Mouse (Mus musculus) hindbrain, embryonic 16.5 days (tissue): ENCODE measurements around the gene Wfdc9. TPM values are rescaled to one million over a fixed set of nuclear protein-coding genes. Genes with fewer than 3 reads are reported as not detected.

ENCODE experiments used
- ATAC-seq: fragments of 200-750 bp; cut with Nextera tagmentation; 2 replicates; pipeline ENCODE4 v1.8.0; 2017; ENCODE audit warnings: moderate TSS enrichment, moderate library complexity
- H3K27ac ChIP-seq: fragments of 300-500 bp; sonication (generic); 2 replicates; pipeline ENCODE4 v1.5.1; 2014; ENCODE audit warnings: low read depth, mild to moderate bottlenecking, control low read depth, low read length, moderate library complexity
- H3K27me3 ChIP-seq: fragments of 300-500 bp; sonication (generic); replicated peaks from 2 replicates; pipeline ENCODE4 v1.6.1; 2014; ENCODE audit warnings: low read length; ENCODE audit not compliant: control insufficient read depth, insufficient read depth
- H3K36me3 ChIP-seq: fragments of 300-500 bp; sonication (generic); 2 replicates; pipeline ENCODE4 v1.6.1; 2014; ENCODE audit warnings: mild to moderate bottlenecking, low read length, moderate library complexity, mixed read lengths; ENCODE audit not compliant: control insufficient read depth, insufficient read depth
- H3K4me1 ChIP-seq: fragments of 300-500 bp; sonication (generic); 2 replicates; pipeline ENCODE4 v1.6.1; 2014; ENCODE audit warnings: low read depth, low read length; ENCODE audit not compliant: control insufficient read depth, insufficient read depth
- H3K4me2 ChIP-seq: fragments of 300-500 bp; sonication (generic); 2 replicates; pipeline ENCODE4 v1.6.1; 2014; ENCODE audit warnings: mild to moderate bottlenecking, low read length, control low read depth, moderate library complexity
- H3K4me3 ChIP-seq: fragments of 300-500 bp; sonication (generic); 2 replicates; pipeline ENCODE4 v1.5.1; 2014; ENCODE audit warnings: mild to moderate bottlenecking, low read length, control low read depth, moderate library complexity
- H3K9ac ChIP-seq: fragments of 300-500 bp; sonication (generic); 2 replicates; pipeline ENCODE4 v1.6.1; 2014; ENCODE audit warnings: low read depth, mild to moderate bottlenecking, control low read depth, low read length, moderate library complexity
- H3K9me3 ChIP-seq: fragments of 300-500 bp; sonication (generic); 2 replicates; pipeline ENCODE4 v1.6.1; 2014; ENCODE audit warnings: mild to moderate bottlenecking, low read length, moderate library complexity; ENCODE audit not compliant: control insufficient read depth
- WGBS: fragments of 180-500 bp; shearing (Covaris S2); extraction: QIAGEN DNeasy Blood & Tissue Kit; methylation state at CpG from one replicate; pipeline ENCODE4 v1.1.7; 2014; 5-methylcytosine and 5-hydroxymethylcytosine counted together
- polyA plus RNA-seq: library from polyadenylated mRNA; unstranded; fragments of >200 nt; fragmentation: Nextera tagmentation; extraction: Ambion mirVana; gene quantifications from 2 replicates; pipeline ENCODE4 v1.2.1, GENCODE M21; 2015

Wfdc9 gene
- polyA plus RNA-seq, 1 experiment from 2014 or later: not detected

DNA sequence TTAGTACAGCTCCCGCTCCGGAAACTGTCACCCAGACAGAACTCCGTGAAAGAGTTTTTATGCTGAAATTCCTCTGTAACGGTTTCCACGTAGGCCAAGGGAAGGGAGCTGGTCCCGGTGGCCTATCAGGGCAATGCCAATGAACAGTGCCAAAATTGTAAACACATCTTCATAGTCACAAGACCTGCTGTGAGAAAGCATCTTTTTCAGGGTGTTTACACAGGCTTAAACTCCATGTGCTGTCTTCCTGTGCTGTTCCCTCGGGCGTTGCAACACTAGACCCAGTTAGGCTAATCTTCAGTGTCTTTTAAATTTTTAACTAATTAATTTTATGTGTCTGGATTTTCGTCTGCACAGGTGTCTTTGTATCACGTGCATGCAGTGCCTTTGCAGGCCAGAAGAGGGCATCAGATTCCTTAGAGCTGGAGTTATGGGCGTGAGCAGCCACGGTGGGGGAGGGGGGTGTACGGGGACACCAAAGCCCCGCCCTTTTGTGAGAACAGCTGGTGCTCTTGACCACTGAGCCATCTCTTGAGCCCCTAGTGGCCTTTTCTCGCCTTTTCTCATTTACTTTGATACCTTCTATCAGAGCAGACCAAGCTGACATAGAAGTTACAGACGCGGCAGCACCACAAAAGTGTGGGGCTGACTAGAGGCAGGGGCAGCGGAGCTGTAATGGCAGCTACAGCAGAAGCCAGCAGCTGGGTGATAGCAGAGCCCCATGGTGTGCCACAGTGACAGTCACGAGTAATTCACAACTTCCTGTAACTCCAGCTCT lies 22.7 kb upstream of the Wfdc9 start:
- peak overlapping the region; percentile 37 for H3K4me3 ChIP-seq
- H3K36me3 ChIP-seq: no peaks in the 10 kb centered on the region
- no peaks in the 10 kb centered on the region for H3K27me3 ChIP-seq
- peak overlapping the region; percentile 61 for H3K4me2 ChIP-seq
- peak; percentile 79 for ATAC-seq
- H3K4me1 ChIP-seq: peaks cover 7% of the 10 kb centered on the region
- H3K27ac ChIP-seq: no peak overlapping the region
- 22% methylated on average over 19 of the region's 19 CpGs for WGBS
- H3K9ac ChIP-seq: peak overlapping the region; percentile 44; the same call in 1 of the 2 replicates
- no peaks in the 10 kb centered on the region for H3K9me3 ChIP-seq

DNA sequence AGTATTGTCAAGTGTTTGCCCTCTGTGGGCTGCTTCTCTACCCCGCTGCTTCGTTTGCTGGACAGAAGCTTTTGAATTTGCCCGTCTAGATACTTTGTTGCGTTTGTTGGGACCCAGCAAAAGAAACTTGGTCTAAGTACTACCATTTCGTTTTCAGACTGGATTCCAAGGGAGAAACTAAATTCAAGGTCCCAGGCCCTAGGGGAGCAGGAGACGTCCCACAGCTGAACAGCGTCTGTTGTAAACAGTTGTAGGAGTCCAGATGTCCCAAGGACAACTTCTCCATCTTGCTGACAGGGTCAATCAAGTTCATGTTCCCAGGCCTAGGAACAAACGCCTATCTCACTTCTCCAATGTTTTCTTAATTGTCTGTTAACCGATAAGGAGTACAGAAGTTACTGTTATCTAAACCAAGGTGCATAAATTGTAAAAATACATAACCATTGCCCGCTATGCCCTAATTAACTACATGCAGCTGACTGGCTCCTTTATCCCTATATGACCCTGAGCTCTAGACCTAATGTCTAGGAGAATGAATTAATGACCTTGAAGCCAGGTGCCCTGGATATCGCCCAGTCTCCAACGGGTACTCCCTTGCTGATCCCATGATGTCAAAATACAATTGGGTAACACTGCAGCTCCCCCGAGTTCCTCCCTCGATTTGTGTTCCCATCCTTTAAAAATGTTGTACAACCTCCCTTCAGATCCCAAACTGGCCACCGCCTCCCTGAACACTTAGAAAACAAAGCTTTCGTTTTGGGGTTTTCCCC lies 20.7 kb upstream of the Wfdc9 start:
- 90% methylated on average over 16 of the region's 16 CpGs for WGBS
- Histone ChIP-seq H3K4me2 (no peak overlapping the region), H3K27me3 (no peaks in the 10 kb centered on the region), H3K9ac (no peak overlapping the region), H3K36me3 (no peaks in the 10 kb centered on the region), H3K4me3 (no peak overlapping the region), H3K9me3 (peaks cover 3% of the 10 kb centered on the region; the same call in 1 of the 2 replicates), H3K27ac (no peak overlapping the region), H3K4me1 (peaks cover 7% of the 10 kb centered on the region)
- ATAC-seq: no peak

DNA sequence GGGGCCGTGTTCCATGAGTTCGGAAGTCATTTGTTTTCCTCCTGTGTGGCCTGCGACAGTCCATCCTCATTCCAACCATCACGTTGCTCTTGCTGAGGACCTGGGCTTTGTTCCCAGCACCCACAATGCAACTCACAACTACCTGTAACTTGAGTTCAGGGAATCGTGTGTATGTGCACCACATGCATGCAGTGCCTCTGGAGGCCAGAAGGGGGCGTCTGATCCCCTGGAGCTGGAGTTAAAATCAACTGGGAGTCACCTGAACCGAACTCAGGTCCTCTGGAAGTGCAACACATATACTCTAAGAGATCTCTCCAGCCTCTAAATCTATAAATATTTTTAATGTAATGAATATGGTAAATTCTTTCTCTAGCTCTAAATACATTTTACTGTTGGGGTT lies 19.7 kb upstream of the Wfdc9 start:
- 81% methylated on average over 7 of the region's 7 CpGs for WGBS
- H3K9me3 ChIP-seq: peaks cover 3% of the 10 kb centered on the region; the same call in 1 of the 2 replicates
- no peak overlapping the region for H3K4me2 ChIP-seq
- peaks cover 7% of the 10 kb centered on the region for H3K4me1 ChIP-seq
- H3K9ac ChIP-seq: no peak overlapping the region
- H3K27ac ChIP-seq: no peak overlapping the region
- no peak for ATAC-seq
- no peaks in the 10 kb centered on the region for H3K36me3 ChIP-seq
- no peak overlapping the region for H3K4me3 ChIP-seq
- no peaks in the 10 kb centered on the region for H3K27me3 ChIP-seq

DNA sequence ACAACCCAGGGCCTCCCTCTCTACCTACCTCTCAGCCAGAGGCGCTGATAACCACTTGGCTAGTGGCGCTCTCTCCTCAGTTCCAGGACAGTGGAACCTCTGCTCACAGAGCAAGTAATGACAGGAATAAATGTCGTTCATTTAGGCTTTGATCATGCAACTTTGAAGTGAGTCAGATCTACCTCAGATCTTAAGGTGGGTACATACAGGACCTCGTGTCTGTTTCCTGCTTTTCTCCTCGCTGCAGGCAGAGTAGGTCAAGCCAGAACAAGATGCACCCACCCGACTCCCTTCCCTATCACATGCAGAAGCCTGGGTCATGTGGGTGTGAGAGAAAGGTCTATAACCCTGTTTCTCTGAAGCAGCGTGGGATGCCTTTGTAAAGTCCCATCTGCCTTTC lies 17.6 kb upstream of the Wfdc9 start, which contains the start of gene Wfdc11:
Gene Wfdc11 (minus strand): TSS at position 101 of the 400 bp plus-strand sequence.
- H3K4me3 ChIP-seq: no peak within 1 kb of the TSS
- H3K36me3 ChIP-seq: no peaks in the 10 kb centered on the region
- no peak within 1 kb of the TSS for H3K27ac ChIP-seq
- 84% methylated on average over 7 of the region's 7 CpGs for WGBS
- peaks cover 4% of the 10 kb centered on the region for H3K4me1 ChIP-seq
- no peak for ATAC-seq
- H3K4me2 ChIP-seq: no peak within 1 kb of the TSS
- no peak within 1 kb of the TSS for H3K9ac ChIP-seq
- no peaks in the 10 kb centered on the region for H3K27me3 ChIP-seq
- H3K9me3 ChIP-seq: peaks cover 3% of the 10 kb centered on the region; the same call in 1 of the 2 replicates

DNA sequence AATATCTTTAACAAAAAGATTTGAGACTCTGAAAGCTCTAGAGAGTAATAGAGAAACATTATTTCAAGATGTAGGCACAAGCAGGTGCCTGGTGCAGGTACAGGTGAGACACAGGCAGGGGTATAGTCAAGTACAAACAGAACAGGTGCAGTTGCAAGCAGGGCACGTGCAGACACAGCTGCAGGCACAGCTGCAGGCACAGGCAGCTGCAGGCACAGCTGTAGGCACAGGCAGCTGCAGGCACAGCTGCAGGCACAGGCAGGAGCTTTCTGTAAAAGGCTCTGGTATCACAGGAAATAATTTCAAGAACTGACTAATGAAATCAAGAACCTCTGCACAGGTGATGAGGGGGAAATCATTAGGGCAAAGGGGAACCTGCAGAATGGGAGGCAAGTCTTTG lies 14.6 kb upstream of the Wfdc9 start:
- Histone ChIP-seq H3K9ac (no peak overlapping the region), H3K27me3 (no peaks in the 10 kb centered on the region), H3K4me1 (no peaks in the 10 kb centered on the region), H3K36me3 (no peaks in the 10 kb centered on the region), H3K9me3 (peaks cover 3% of the 10 kb centered on the region; the same call in 1 of the 2 replicates), H3K4me2 (no peak overlapping the region), H3K27ac (no peak overlapping the region), H3K4me3 (no peak overlapping the region)
- WGBS: 26% methylated on average over 1 of the region's 1 CpGs
- no peak for ATAC-seq

DNA sequence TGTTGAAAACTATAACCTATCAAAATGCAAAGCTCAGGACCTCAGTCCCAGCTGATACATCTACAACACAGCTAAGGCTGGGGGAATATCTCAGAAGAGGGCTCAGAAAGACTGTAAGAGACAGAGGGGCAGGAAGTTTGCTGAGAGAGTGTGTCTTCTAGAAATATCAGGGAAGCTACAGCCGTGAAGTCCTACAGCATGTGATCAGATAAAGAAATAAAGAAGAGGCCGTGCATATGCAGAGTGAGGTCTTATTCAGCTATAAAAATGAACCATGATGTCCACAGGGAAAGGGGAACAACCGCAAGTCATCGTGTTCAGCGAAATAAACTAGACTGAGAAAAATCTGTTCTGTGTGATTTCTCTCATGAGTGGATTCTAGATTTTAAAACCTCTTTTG lies 13.9 kb upstream of the Wfdc9 start:
- no peak for ATAC-seq
- Histone ChIP-seq H3K27ac (no peak overlapping the region), H3K4me3 (no peak overlapping the region), H3K9me3 (peaks cover 3% of the 10 kb centered on the region; the same call in 1 of the 2 replicates), H3K36me3 (no peaks in the 10 kb centered on the region), H3K4me1 (no peaks in the 10 kb centered on the region), H3K27me3 (no peaks in the 10 kb centered on the region), H3K9ac (no peak overlapping the region), H3K4me2 (no peak overlapping the region)
- 80% methylated on average over 5 of the region's 5 CpGs for WGBS

DNA sequence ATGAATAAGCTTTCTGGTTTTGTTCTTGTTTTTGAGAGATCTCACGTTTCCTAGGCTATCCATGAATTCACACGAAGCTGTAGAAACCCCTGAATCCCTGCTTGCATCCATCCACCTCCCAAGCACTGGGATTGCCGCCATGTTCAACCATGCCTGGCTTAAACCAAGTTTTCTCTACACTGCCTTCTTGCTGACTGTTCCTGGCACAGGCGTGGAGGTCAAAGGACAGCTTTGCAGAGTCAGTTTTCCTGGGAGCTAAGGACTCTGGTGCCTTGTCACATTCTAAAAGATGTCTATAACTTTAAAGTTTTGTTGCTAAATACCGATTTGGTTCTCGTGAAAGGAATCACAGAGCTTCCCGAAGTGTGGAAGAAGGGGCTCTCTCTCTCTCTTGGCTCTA lies 8.5 kb upstream of the Wfdc9 start:
- WGBS: 93% methylated on average over 7 of the region's 7 CpGs
- ATAC-seq: no peak
- H3K9ac ChIP-seq: no peak overlapping the region

DNA sequence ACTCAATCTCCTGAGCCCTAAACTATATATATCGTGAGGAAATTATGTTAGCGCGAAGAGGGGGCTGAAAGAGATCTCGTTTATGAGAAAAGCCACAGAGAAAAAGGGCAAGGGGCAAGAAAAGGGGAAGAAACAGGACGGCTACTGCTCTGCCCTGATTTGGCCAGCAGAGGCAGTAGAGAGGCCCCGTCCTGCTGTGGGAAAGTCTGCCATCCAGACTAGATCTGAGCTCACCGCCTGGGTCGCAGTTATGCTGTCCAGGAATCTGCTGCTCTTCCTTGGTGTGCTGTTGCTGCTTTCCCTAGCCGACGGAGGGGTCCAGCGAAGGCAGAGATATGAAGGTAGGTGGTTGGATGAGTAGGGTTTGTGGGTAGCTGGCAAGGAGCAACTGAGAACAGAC lies 525 bp downstream of the Wfdc9 start, which contains the start of gene Wfdc10:
Gene Wfdc10 (plus strand): TSS at position 189 of the 400 bp plus-strand sequence.
- Histone ChIP-seq H3K36me3 (no peaks in the 10 kb centered on the region), H3K4me3 (no peak within 1 kb of the TSS), H3K4me2 (no peak within 1 kb of the TSS), H3K27me3 (no peaks in the 10 kb centered on the region), H3K9me3 (no peaks in the 10 kb centered on the region), H3K4me1 (no peaks in the 10 kb centered on the region), H3K9ac (no peak within 1 kb of the TSS), H3K27ac (no peak within 1 kb of the TSS)
- ATAC-seq: no peak
- 20% methylated on average over 11 of the region's 11 CpGs for WGBS

More for the DNA sequence above, 8.5 kb upstream of the Wfdc9 start:
- H3K27ac ChIP-seq: no peak overlapping the region
- H3K9me3 ChIP-seq: no peaks in the 10 kb centered on the region
- H3K27me3 ChIP-seq: no peaks in the 10 kb centered on the region
- no peak overlapping the region for H3K4me3 ChIP-seq
- H3K36me3 ChIP-seq: no peaks in the 10 kb centered on the region
- H3K4me1 ChIP-seq: no peaks in the 10 kb centered on the region
- H3K4me2 ChIP-seq: no peak overlapping the region
